Mouse (Mus musculus) central nervous system, embryonic 18 days (tissue): ENCODE data around the gene Kremen2. TPM values are rescaled to one million over a fixed set of nuclear protein-coding genes. Genes with fewer than 3 reads are reported as not detected.

Experiments
- polyA plus RNA-seq: library from polyadenylated mRNA; depleted of rRNA; stranded (reverse); fragments of >200 nt; gene quantifications from 2 replicates; pipeline ENCODE4 v1.2.3, GENCODE M21; 2012; rRNA removed

Kremen2 gene
- polyA plus RNA-seq = 1.3 and 1.6 TPM in 2 replicates

DNA sequence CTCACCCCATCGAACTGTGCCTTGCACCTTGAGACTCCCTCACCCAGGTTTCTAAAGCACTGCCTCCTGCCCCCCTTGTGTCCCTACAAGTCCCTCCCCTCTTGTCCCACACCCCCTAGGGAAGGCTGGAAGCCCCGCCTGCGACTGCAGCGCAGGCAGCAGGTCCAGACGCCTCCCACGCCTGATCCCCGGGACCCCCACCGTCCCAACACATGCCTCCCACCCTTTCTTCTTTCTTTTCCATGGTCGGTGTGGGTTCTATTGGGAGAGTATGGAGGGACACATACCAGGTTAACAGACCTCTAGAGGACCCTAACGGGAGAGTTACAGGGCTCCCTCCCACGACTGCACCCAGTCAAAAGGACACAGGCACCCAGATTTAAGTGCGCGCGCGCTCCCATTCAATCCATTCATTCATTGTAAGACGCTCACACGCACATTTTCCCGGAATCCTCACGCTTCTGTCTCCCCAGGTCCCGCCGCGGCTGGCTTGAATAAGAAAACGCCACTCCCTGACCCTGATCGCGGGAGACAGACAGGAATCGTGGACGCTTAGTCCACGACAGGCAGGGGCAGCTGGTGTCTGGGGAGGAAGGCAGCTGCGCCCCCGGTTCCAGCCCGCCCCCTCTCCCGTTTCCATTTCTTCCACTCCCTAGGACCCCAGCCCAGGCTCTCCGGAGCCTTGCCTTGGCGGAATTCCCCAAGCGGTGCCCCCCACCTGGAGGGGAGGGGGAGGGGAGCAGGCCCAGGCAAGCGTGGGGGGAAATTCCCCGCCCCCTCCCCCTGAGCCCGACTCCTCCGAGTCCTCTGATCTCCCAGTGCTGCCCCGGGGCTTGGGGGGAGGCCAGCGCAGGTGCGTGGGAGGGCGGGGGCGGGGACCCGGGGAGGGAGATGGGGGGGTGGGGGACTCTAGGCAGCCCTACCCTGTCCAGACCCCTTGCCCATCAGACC is at the start of gene Kremen2:
Kremen2 (minus strand) TSS at position 533 of the 951 bp plus-strand sequence.

DNA sequence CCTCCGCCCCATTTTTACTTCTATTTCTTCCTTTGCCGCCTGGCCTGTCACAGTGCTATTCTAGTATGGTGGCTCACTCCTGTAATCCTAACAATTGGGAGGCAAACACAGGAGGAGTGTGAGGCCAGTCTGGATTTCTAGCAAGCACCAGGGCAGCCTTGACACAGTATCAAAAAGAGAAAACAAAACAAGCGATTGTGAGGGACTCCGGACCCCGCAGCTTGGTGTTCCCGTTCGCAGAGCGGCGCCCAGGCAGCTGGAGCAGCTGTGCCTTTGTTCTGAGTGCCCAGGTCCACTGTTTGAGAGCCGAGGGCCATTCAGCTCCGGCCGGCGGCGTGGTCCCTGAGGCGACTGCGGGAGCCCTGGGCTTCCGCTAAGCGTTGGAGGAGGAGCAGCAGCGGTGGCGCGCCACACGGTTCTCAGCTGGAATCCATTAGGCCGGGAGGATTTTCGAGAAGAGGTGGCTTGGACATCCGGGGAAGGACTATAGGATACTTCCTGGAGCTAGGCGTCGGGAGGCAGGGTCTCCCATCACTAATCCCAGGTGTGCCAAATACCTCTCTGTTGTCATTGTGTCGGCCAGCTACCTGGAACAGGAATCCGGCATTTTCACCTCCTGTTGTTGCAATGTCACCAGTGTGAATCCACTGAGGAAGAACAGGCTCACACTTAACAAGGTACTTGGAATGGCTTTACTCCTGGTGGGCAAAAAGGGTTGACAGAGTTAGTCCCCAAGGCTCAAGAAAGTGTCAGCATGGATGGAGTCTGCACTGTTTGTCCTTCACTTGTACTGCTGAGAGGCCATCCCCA is 44.8 kb upstream of the Kremen2 start, which contains the start of gene Srrm2:
Srrm2 (plus strand) TSS at position 264 of the 810 bp plus-strand sequence.

DNA sequence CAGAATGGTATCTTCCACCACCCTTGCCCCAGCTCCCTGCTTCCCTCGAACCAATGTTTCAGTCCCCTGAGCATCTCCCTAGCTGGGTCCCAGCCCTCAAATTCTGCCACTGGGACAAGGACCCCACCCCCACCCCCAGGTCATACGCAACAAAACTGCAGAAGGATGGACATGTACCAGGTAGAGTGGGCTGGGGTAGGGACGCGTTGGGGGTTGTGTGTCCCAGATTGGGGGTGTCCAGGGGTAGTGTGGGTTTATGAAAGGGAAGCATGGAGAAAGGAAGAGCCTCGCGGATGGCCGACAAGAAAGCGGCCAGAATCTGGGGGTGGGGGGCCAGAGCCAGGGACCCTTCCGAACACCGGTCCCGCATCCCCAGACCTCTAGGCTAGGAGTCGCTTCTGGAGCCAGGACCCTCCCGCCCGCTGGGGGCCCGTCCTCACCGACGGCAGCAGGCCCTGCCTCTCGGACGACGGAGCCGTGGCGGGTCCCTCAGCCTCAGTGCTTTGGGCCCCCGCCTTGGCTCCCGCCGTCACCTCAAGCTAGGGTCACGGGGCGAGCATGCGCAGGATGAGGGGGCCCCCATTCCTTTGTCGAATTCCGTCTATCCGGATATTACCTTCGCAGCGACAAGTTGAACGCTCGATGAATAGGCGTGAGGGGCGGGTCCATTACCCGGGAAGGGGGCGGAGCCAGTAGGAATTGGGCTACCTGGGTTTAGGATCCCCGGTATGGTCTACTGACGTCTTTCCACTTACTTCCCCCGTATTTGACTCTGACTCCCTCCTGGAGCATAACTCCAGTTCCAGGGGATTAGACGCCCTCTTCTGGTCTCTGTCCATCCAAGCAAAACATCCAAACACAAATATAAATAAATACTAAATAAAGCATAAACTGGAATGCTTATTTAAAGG is 40.2 kb upstream of the Kremen2 start, which contains the start of gene Flywch2:
Flywch2 (minus strand) TSS at position 521 of the 911 bp plus-strand sequence.

DNA sequence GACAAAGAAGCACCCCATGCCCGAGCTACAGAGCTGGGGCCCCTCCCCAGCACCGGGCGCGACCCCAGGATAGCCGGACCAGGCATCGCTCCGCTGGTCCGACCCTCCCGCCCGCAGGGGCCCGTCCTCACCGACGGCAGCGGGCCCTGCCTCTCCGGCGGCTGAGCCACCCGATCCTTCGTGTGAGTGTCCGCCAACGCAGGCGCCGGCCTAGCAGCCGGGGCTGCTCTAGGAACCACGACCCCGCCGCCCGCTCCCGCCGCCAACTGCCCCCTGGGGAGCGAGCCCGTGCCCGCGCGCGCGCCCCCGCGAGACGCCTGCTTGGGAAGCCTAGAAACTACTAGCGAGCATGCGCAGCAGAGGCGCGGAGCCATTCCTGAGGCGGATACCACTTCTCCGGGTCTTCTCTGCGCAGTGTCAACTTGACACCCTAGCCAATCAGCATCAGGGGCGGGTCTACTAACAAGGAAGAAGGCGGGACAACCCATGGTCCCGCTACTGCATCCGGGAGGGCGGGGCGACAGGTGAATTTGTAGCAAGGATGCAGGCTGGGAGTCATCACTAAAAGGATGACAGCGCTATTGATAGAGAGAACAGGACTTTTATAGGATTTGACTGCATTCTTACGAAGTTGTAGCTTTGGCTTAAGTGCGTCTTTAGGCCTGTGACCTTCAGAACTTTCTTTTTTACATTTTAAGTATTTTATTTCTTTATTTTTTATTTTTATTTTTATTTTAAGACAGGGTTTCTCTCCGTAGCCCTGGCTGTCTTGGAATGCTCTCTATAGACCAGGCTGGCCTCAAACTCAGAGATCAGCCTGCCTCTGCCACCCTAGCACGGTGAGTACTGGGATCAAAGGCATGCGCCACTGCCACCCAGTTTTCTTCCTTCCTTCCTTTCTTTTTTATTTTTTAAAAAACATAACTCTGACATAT is 25.9 kb upstream of the Kremen2 start, which contains the start of gene Flywch1:
Flywch1 (minus strand) TSS at position 319 of the 935 bp plus-strand sequence.

DNA sequence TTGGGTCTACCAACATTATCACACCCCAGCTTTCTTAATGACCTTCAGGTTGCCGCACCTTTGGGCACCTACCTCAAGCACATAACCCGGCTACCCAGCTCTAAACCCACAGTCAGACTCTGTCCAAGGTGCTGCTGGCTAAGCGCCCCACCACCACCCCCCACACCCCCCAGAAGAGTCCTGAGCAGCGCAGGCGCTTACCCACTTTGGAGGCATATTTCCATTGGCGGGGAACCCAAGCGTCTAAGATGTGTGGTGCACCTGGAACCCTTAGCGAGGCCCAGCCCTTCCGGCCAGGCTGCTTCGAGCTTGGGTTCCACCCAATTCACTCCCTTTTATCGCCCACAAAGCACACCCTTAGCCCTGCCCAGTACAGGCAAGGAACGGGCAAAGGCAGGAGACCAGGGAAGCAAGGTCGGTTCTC is 5.0 kb downstream of the Kremen2 start, which contains the start of gene Paqr4:
Paqr4 (minus strand) TSS at position 270 of the 424 bp plus-strand sequence.

DNA sequence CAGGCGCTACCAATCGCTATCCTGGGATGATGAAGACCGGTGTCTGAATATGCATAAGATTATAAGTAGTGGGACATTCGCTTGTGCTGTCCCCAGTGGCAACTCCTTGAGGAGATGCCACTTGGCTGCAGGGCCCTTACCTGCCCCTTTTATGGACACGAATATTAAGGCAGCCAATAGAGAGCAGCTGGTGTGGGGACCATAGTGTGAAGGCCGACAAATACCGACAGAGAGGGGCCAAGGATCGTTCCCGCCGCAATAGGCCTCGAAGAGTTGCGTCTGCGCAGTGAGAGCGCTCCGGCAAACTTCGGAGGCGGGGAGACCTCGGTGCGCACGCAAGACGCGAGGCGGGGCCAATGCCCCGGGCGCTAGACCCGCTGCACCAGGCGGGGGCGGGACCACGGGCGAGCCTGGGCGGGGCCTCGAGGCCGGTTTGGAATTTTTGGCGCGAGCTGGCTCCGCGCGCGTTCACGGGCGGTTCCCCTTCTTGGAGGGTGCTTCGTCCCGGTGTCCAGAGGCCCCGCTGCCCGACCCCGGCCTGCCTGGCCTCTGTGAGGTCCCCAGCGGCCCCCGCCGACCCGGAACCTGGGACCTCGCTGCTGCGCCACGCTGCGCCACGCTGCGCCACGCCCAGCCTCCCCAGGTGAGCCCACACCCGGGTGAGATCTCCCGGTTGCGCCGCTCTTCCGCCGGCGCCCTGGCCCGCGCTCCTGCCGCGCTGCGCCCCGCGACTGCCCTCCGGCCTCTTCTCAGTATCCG is 19.5 kb downstream of the Kremen2 start, which contains the start of gene Pkmyt1:
Pkmyt1 (plus strand) TSS at position 338 of the 759 bp plus-strand sequence.

DNA sequence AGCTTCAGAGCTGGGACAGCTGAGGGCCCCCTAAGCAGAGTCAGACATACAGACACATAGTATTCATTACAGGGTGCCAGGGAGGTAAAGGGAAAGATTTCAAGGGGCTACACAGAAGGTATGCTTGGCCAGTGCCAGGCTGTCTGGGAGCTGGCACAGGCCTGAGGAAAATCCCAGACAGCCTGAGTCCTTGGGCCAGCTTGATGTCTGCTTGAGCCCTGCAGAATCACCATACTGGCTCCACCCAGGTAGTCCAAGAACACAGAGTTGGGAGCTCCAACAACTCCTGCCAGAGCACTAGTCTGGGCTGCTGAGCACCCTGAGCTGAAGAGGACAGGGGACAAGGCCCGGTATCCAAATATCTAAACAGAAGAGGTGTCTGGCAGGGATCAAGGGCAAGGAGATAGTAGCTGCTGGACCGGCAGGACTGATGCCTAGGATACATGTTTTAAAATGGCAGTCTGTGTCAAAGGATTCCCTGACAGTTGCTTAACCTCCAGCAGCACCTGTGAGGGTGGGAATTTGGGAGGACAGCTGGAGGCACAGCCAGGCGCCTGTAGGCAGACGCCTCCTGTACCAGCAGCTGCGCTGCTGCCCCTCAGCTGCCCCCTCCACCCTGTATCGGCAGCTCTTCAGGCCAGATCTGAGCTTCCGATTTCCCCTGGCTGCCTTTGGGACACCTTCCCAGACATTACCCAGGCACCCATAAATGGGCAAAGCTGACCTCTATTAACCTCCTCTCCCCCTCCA is 23.1 kb downstream of the Kremen2 start, which contains the start of gene 1520401A03Rik:
1520401A03Rik (minus strand) TSS at position 408 of the 750 bp plus-strand sequence.

Other genes starting within 250 kb of the Kremen2 start
- gene Zfp213, start 181.6 kb downstream of the Kremen2 start, polyA plus RNA-seq = 12.9 and 13.4 TPM in 2 replicates
- 35.4 and 39.3 TPM in 2 replicates for gene Zfp13, start 146.3 kb downstream of the Kremen2 start, polyA plus RNA-seq
- 0.08 and 0.12 TPM in 2 replicates for gene Zscan10, start 145.0 kb downstream of the Kremen2 start, polyA plus RNA-seq
- gene Mmp25, start 100.6 kb downstream of the Kremen2 start, polyA plus RNA-seq = 0.87 and 1.0 TPM in 2 replicates
- gene Bicdl2, start 85.3 kb downstream of the Kremen2 start, polyA plus RNA-seq = 0.13 and 0.22 TPM in 2 replicates
- 86.9 and 88.9 TPM in 2 replicates for gene Hcfc1r1, start 72.2 kb downstream of the Kremen2 start, polyA plus RNA-seq
- 28.9 and 33.0 TPM in 2 replicates for gene Thoc6, start 72.0 kb downstream of the Kremen2 start, polyA plus RNA-seq
- 2.5 and 3.4 TPM in 2 replicates for gene Tnfrsf12a, start 68.4 kb downstream of the Kremen2 start, polyA plus RNA-seq
- 0.54 and 0.72 TPM in 2 replicates for gene Cldn6, start 66.6 kb downstream of the Kremen2 start, polyA plus RNA-seq
- gene Cldn9, start 61.8 kb downstream of the Kremen2 start, polyA plus RNA-seq = 0.40 and 0.47 TPM in 2 replicates
- gene 1520401A03Rik, start 23.1 kb downstream of the Kremen2 start, polyA plus RNA-seq = 0.17 and 0.32 TPM in 2 replicates
- 19.8 and 20.8 TPM in 2 replicates for gene Pkmyt1, start 19.5 kb downstream of the Kremen2 start, polyA plus RNA-seq
- gene Paqr4, start 5.0 kb downstream of the Kremen2 start, polyA plus RNA-seq = 33.9 and 34.7 TPM in 2 replicates
- 80.5 and 83.9 TPM in 2 replicates for gene Flywch1, start 25.8 kb upstream of the Kremen2 start, polyA plus RNA-seq
- 46.4 and 59.7 TPM in 2 replicates for gene Flywch2, start 40.2 kb upstream of the Kremen2 start, polyA plus RNA-seq
- gene Srrm2, start 44.7 kb upstream of the Kremen2 start, polyA plus RNA-seq = 446 and 518 TPM in 2 replicates
- gene Elob, start 83.3 kb upstream of the Kremen2 start, polyA plus RNA-seq = 883 and 917 TPM in 2 replicates
- 0.26 and 0.27 TPM in 2 replicates for gene Prss33, start 90.2 kb upstream of the Kremen2 start, polyA plus RNA-seq
- 1.6 and 1.8 TPM in 2 replicates for gene Prss32, start 98.0 kb upstream of the Kremen2 start, polyA plus RNA-seq
- 1.6 and 1.7 TPM in 2 replicates for gene Prss41, start 98.3 kb upstream of the Kremen2 start, polyA plus RNA-seq
- gene Prss21, start 122.2 kb upstream of the Kremen2 start, polyA plus RNA-seq = not detected in 2 replicates
- gene Dcpp1, start 135.0 kb upstream of the Kremen2 start, polyA plus RNA-seq = not detected in 2 replicates
- gene Dcpp2, start 135.0 kb upstream of the Kremen2 start, polyA plus RNA-seq = not detected in 2 replicates
- not detected in 2 replicates for gene Dcpp3, start 171.6 kb upstream of the Kremen2 start, polyA plus RNA-seq
- not detected in 2 replicates for gene Sbp, start 195.8 kb upstream of the Kremen2 start, polyA plus RNA-seq
- gene Sbpl, start 209.4 kb upstream of the Kremen2 start, polyA plus RNA-seq = not detected in 2 replicates
- gene Prss30, start 234.7 kb upstream of the Kremen2 start, polyA plus RNA-seq = 0.45 and 0.56 TPM in 2 replicates